Mouse (Mus musculus) liver, postnatal 0 days (tissue): ENCODE measurements around the gene Dgke.

Experiments
- CTCF ChIP-seq: sonication (generic); IDR thresholded peaks from 2 replicates; pipeline ENCODE4 v1.5.1; 2016; ENCODE audit warnings: antibody characterized with exemption, low read depth
- EP300 ChIP-seq: IDR thresholded peaks from 2 replicates; pipeline ENCODE4 v1.6.1; 2016; ENCODE audit warnings: antibody characterized with exemption, low read depth, mild to moderate bottlenecking

- TF ChIP-seq CTCF (no peak), EP300 (no peak)
These were observed 6.7 kb downstream of the Dgke start for GRCm38 (mm10) chr11:89059919-89060422.
